Mouse (Mus musculus) yolk sac, embryonic 10.5 days (tissue): Measurements from ENCODE around the gene Doc2g.
"Not testable (repeated sequence)": the region's sequence is repeated elsewhere in the genome, so short reads cannot be mapped to it uniquely, and the experiment has no call there.

Experiments
- DNase-seq: peaks from one replicate; pipeline ENCODE4 v3.0.0-alpha.2; 2017; ENCODE audit warnings: low spot score

Doc2g gene

DNA sequence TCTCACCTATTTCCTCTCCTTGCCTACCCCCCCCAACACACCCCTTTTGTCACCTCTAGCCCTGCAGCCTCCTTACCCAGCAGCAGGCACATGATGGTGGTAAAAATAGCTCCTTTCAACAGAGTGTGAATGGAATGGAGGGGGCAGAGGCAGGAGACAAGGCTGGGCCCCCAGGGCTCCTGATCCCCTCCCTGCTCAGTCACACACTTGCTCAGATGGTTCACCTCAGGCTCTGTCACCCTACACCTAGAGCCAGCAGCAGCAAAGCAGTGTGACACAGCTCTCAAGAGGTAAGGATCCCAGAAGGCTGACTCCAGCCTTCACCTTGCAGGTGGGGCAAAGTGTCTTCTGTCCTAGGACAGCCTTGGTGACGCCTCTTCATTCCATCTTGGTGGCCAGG, at the start of gene Doc2g:
Gene Doc2g (plus strand): TSS at position 202 of the 400 bp plus-strand sequence.
- no peak for DNase-seq

DNA sequence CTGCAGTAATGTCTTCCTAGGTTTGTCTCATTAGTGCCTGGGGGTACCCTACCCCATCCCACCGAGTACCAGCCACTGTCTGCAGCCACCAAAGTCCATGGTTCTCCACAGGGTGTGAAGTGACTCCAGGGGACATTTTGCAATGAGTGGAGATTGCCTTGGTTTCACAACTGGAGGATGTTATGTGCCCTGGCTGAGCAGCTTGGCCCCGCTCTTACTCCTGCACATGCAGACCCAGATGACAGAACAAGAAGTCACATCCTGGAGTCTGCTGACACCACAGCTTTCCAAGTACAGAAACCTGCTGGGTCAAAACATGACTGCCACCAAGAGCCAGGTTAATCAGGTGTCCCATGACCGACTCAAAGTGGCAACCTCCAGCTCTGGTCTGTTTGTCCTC, 48.1 kb upstream of the Doc2g start:
- no peak for DNase-seq

DNA sequence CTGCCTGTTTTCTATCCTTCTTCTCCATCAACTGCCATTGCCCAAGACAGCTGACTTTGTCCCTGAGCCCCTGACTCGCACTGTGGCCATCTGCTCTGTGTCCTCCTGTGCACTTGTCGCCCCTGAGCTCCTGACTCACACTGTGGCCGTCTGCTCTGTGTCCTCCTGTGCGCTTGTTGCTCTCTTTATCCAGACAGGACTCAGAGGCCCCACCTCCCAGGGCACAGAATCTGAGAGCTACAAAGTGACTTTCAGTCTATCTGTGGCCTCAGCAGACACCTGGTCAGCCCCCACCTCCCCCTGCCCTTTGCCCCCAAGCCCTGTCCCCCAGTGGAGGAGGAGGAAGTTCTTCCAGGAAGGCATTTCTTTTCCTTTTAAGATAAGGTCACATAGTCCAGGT, 47.3 kb upstream of the Doc2g start:
- DNase-seq = peak; percentile 91

DNA sequence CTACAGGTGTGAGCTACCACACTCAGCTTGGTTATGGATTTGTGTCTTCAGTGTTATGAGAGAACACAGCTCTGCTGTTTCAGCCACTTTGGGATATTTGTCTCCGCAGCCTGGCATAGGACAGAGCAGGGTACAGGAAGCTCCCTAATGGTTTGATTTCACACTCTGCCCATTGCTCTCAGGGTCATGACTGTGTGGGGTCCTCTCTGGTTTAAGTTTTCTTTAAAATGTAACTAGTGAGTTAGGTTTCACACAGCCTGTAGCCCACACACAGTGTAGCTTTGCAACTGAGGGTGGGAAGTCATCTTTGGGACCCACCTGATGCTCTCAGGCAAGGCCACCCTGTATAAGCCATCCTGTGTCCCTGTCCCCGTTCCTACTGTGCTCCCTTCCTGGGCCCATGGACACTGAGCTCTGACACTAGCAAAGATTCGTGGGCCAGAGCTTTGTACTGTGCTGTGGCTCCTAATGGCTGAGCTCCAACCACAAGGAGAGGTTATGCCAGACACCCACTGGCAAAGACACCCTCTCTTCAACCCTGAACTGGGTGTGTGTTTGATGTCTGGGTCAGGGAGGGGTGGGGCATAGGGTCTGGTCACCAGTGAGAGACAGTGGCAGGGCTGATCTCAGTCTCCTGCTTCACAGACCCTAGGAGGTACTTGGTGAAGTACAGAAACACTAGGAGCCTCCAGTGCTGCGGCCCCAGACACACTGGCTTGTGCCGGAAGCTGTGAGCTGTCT, 45.6 kb upstream of the Doc2g start:
- not testable (repeated sequence) for DNase-seq

DNA sequence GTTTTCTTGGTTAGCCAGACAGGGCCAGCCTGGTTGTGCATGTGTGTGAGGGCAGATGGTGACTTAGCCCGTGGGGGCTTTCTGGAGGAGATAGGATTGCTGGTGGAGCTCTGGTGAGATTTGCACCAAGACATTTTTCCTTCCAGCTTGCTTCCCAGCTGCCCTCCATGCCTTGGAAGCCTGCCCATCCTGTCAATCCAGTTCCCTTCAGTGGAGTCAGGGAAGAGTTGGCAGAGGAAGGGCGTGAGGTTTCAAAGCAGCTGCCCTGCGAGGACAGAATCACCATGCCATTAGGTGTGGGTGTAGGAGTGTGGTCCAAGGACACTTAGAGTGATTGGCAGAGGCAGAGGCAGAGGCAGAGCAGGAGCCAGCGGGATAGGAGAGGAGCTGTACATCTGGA, 44.6 kb upstream of the Doc2g start, which contains the start of gene Aldh3b3:
Gene Aldh3b3 (plus strand): TSS at position 176 of the 400 bp plus-strand sequence.
- DNase-seq = no peak

DNA sequence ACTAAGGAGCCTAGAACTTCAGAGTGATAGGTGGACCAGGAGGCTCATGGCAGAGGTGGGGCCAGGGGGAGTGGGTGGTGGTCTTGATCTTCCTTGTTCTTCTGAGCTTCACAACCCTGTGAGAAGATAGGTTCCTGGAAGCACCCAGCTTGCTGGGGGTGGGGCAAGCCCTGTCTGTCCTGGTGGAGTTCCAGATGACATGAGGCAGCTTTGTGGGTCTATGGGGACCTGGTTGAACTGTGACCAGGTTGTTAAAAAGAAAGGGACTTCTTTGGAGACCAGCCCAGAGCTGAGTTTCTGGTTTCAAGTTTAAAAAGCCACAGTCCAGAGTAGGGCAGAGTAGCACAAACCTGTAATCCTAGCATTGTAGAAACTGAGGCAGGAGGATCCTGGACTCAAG, 44.1 kb upstream of the Doc2g start:
- DNase-seq = no peak

DNA sequence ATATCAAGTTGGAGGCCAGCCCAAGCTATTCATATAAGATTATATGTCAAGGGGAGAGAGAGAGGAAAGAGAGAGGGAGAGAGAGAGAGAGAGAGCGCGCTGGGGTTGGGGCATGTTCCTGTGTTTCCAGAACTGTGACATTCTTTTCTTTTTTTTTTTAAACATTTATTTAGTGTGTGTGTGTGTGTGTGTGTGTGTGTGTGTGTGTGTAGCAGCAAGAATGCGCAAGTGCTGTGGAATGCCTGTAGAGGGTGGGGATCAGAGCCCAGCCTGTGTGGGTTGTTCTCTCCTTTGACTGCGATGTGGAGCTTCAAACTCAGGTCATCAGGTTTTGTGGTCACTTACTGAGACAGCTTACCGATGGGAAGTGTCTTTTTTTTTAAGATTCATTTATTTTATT, 42.9 kb upstream of the Doc2g start:
- no peak for DNase-seq

DNA sequence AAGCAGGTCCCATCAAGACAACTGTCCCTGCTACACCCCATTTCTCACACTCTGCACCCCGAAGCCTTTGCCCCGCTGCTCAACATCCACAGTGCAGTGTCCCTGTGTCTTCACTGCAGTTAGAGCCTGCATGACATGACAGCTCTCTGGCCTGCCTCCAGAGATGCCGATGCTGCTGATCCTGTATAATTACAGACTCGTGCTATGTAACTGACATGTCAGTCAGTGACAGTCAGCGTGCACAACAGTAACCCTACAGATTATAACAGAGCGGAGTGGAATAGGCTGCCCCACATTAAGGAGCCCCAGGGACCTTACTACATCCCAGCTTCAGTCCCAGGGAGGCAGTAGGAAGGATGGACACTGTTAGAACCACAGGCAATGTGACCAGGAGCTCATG, 41.3 kb upstream of the Doc2g start:
- DNase-seq = not testable (repeated sequence)

DNA sequence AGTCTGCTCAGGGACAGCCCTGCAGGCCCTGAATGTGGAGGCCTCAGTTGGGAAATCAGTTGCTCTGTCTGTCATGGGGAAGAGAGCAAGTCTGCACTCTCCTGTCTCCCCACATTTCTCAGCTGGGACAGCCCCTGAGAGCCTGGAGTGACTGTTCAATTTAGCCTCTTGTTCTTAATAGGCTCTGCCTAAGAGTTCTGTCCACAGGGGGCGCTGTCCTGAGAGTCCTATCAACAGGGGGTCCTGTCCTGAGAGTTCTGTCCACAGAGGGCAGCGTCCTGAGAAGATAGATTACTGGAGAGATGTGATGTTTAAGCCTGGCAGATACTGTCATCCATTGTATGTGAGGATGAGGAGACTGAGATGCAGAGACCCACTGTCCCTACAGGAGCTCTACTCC, 40.6 kb upstream of the Doc2g start:
- DNase-seq = no peak

DNA sequence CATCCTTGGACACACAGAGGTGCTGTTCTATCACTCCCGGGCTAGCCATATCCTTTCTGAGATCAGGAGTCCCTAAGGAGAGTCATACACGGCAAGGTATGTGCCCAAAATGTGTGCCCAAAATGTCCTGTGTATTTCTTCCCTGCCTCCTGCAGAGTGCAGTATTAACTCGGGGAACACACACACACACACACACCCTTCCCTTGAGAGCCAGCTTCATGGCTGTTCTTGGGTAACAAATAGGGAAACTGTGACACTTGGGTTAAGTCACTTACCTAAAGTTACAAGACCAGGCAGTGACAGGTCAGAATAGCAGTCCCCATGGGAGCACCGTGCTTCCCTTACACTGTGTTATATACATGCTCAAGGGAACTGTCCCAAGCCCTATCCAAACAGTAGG, 39.1 kb upstream of the Doc2g start:
- DNase-seq = no peak

DNA sequence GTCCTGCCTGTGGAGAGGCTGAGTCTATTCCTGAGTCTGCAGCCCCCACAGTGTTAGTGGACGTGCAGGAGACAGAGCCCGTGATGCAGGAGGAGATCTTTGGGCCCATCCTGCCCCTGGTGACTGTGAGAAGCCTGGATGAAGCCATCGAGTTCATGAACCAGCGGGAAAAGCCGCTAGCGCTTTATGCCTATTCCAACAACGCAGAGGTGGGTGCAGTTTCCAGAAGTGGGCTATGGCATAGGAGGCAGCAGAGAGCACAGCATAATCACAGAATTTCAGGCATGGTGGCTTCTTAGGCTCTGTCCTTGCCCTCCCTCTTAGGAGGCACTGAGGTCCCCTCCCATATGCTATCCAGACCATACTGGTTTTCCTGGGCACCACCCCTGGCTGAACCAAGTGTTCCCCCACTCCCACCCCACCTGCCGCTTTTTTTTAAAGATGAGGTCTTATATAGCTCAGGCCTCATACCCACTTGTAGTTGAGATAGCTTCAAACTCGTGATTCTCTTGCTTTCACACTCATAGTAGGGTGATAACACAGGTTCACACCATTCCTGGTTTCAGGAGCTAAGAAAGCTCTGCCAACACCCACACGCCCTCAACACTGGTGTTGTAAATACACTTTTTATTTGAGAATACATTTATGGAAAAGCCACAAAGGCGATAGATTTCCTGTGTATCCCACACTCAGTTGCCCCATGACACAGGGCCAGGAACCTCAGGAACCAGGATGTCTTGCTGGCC, 36.6 kb upstream of the Doc2g start:
- no peak for DNase-seq

DNA sequence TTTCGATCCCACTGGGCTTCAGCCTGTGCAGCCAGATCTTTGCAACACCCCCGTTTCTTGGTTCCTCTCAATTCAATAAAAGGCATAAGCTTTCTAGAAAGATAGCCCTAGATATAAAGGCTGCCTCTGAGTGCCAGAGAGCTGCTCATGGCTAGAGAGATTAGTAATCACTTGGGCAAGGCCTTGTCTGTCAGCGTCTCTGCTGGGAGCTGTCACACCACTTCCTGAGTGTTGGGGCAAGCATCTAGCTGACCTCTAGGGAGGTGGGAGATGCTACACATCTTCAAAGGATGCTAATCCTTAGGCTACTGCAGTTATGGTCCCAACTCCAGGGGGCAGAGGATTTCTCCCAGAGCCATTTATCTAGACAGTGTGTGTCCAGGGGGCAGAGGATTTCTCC, 35.9 kb upstream of the Doc2g start:
- no peak for DNase-seq

DNA sequence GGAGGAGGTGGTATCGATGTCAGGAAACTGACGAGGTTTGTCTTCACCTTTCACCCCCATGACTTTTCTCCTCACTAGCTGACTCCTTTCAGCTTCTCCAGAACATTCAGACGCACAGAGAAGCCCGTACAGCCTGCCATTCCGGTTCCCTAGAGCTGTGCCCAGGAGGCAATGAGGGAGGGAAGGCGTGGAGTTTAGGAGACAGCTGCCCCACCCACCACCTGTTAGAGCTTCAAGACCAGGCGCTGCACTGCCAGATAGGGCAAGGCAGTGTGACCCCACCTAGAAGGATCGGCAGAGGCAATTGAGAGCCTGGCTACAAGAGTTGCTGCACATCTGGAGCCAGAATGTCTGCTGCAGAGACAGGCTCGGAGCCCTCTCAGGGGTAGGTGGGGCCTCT, 30.9 kb upstream of the Doc2g start, which contains the start of gene Aldh3b2:
Gene Aldh3b2 (plus strand): TSS at position 100 of the 400 bp plus-strand sequence.
- no peak for DNase-seq

DNA sequence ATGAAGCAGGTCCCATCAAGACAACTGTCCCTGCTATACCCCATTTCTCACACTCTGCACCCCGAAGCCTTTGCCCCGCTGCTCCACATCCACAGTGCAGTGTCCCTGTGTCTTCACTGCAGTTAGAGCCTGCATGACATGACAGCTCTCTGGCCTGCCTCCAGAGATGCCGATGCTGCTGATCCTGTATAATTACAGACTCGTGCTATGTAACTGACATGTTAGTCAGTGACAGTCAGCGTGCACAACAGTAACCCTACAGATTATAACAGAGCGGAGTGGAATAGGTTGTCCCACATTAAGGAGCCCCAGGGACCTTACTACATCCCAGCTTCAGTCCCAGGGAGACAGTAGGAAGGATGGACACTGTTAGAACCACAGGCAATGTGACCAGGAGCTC, 28.5 kb upstream of the Doc2g start:
- DNase-seq = not testable (repeated sequence)

DNA sequence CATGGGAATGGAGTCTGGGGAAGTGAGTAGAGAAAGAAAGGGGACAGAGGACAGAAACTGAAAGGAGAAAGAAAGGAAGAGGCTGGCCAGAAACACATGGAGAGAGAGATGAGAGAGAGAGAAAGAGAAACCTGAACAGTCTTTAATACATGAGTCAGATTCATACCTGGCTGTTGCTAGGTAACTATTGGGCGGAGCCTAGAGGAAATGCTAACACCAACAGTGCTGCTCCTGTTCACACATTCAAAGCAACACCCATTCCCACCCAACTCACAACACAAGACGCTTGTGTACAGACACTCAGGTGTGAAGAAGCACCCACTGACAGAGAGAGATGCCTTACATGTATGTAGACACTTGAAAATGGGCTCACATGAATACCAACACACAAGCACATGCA, 27.2 kb upstream of the Doc2g start:
- no peak for DNase-seq

DNA sequence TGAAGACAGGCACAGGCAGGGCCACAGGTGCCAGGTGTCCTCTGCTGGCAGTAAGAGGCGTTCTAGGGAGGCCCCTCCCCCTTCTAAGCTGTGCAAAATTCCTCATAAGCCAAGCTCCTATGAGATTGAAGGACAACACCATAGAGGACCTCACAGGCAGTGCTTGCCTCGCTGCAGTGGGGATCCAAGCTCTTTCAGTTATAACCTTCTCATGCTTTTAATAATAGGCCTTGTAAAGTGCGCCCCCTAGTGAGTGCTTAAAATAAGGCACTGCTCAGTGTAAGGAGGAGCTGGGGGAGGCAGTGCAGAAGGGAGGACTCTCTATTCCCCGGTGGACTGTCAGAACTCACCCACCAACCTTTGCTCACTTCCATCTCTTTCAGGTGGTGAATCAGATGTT, 22.8 kb upstream of the Doc2g start:
- peak; percentile 70 for DNase-seq

DNA sequence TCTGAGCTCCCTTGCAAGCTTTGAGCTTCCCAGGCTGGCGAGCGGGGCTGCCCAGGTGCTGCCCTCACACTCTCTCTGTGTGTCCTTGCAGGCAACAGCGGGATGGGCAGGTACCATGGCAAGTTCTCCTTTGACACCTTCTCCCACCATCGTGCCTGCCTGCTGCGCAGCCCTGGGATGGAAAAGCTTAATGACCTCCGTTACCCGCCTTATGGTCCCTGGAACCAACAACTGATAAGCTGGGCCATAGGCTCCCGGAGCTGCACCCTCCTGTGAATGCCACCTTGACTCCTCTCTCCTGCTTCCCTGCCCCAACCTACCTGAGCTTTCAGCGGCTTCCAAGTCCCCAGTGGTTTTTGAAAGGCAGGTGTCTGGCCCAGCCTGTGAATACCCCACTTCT, 22.2 kb upstream of the Doc2g start:
- no peak for DNase-seq

DNA sequence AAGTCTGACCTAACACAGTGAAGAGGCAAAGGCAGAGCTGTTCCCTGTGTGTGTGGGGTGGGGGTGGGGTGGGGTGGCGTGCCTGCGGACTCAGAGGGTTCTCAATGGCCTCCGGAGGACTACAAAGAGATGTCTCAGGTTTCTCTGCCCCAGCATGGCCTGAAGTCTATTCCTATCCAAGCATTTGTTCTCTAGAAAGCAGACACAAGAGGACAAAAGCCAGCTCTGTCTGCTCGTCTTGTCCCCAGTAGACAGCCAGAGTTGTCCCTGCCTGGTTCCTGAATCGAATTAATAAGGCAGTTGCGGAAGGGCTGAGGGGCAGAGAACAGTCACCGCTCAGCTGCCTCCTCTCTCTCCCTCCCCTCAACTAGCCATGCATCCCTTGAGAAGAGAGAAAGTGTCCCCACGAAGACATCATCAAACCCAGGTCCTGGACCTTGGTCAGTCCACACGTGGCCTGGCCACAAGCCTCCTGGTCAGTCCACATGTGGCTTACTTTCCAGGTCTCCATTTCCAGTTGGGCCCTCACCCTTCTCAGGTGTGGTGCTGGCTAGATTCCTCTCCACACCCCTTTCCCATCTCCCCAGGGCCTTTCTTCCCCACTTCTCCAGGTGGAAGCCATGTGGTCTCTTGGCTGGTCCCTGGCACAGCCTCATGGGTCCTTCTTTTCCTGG, 19.4 kb upstream of the Doc2g start:
- no peak for DNase-seq

DNA sequence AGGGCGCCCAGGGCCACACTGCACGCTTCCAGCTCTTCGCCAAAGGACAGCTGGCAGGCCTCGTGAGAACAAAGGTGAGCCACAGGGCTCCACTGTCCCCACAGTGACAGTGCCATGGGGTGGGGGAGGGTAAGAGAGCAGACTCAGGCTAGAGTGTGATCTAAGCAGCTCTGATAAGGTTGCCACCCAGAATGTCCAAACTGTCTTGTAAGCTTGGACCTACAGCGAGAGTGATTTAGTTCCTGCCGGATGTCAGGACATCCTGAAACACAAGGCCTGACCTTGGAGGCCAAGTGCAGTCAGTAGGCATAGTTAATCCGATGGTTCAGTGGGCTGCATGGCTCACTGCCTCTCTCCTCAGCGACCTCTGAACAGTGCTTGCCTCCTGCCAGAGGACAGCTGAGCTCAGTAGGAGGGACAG, 17.8 kb upstream of the Doc2g start:
- peak; percentile 47 for DNase-seq

DNA sequence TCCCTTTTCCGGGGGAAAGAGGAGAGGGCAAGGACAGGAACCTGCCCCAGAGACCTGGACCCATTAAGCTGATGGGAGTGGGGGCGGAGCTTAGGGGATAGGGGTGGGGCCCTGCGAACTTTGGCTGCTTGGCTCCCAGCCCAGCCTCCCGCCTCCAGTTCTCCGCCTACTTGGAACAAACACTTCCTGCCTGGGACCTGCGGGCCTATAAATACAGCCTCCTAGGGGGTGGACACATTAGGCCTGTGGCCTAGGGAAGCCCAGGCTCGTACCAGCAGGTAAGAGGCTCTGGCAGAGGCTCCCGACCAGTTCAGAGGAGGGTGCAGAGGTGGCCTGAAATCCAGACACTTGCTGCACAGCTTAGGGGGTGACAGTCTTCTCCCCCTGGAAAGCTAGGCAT, 16.8 kb upstream of the Doc2g start, which contains the start of gene Acy3:
Gene Acy3 (plus strand): TSS at position 237 of the 400 bp plus-strand sequence.
- DNase-seq = peak; percentile 81

DNA sequence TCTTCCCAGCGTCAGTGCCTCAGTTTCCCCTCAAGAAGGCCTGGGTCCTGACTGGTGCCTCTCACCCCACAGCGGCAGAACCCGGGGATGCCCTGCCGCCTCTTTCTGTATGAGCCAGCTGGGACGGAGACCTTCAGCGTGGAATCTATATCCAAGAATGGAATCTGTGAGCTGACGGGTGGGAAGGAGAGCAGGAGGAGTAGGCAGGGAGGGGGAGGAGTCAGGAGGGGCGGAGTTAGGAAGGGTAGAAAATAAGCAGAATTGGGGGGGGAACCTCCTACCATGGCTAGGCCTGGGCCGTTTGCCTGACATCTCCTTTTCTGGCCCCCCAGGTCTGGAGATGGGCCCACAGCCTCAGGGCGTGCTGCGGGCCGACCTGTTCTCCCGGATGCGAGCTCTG, 15.0 kb upstream of the Doc2g start:
- DNase-seq = no peak

DNA sequence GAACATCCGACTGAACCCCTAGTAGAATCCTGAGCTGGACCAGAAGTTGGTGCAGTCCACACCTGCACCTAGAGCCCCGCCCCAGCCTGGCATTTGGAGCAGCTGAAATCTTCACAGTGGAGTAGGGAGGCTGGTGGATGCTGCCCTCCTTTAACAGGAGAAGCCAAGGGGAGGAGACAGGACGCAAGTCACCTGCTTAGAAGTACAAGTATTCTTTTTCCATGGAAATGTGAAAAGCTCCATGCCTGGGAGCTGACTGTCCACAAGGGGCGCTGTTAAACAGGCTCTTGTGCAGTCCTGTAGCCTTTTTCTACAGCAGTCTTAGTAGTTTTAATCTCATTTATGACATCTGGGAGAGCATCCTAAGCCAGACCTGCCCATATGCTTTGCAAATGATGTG, 14.4 kb upstream of the Doc2g start:
- no peak for DNase-seq

DNA sequence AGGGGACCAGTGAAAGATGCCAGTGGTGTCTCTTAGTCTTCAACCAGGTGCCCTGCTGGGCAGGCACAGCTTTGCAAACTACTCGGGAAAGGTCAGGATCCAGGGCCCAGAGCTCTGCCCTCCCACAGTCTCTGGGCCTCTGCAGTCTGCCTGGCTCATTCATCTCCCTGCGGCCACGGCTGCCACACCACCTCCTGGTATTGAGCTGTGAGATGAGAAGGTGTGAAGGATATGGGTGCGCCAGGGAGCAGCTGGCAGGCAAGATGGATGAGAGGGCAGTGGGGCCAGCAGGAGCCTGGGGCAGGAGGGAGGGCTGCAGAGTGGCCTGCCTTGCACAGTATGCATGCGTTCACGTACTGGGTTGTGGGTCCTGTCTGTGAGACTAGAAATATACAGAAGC, 12.3 kb upstream of the Doc2g start:
- no peak for DNase-seq
